Mouse (Mus musculus) 416B (cell line): ENCODE results near the gene Zfp949.
"Not testable (repeated sequence)": the region's sequence is repeated elsewhere in the genome, so short reads cannot be mapped to it uniquely, and the experiment has no call there.

Source experiments
- DNase-seq: peaks from one replicate; pipeline ENCODE4 v3.0.0; 2011; ENCODE audit warnings: low read depth

The Zfp949 gene

GRCm38 (mm10) chr9:88542816-88543215, 5.0 kb upstream of the Zfp949 start:
- peak; percentile 88 for DNase-seq

GRCm38 (mm10) chr9:88545534-88545933, 2.3 kb upstream of the Zfp949 start:
- DNase-seq: peak; percentile 69

GRCm38 (mm10) chr9:88546166-88546565, 1.7 kb upstream of the Zfp949 start:
- DNase-seq: peak; percentile 86

GRCm38 (mm10) chr9:88546657-88547056, 1.2 kb upstream of the Zfp949 start:
- no peak for DNase-seq

- peak; percentile 95 for DNase-seq
Observed at GRCm38 (mm10) chr9:88547270-88547669, 550 bp upstream of the Zfp949 start.

- DNase-seq: no peak
Observed at GRCm38 (mm10) chr9:88548614-88548945, 760 bp downstream of the Zfp949 start.

- DNase-seq: no peak
Observed at GRCm38 (mm10) chr9:88553071-88553470, 5.3 kb downstream of the Zfp949 start.

GRCm38 (mm10) chr9:88558146-88558545, 10.3 kb downstream of the Zfp949 start:
- DNase-seq: no peak

- DNase-seq: not testable (repeated sequence)
Observed at GRCm38 (mm10) chr9:88561476-88561875, 13.7 kb downstream of the Zfp949 start.

GRCm38 (mm10) chr9:88570471-88570870, 22.7 kb downstream of the Zfp949 start:
- not testable (repeated sequence) for DNase-seq

- DNase-seq: not testable (repeated sequence)
Observed at GRCm38 (mm10) chr9:88580591-88580990, 32.8 kb downstream of the Zfp949 start, which contains the start of gene Trim43a. Trim43a (plus strand) TSS chr9:88580891.

- not testable (repeated sequence) for DNase-seq
Observed at GRCm38 (mm10) chr9:88593708-88594107, 45.9 kb downstream of the Zfp949 start.

- DNase-seq: peak; percentile 79
Observed at GRCm38 (mm10) chr9:88599206-88600162, 51.7 kb downstream of the Zfp949 start.
